Mouse (Mus musculus): ENCODE results near the gene Ddrgk1.
"Not testable (repeated sequence)": the region's sequence is repeated elsewhere in the genome, so short reads cannot be mapped to it uniquely, and the experiment has no call there.

Ddrgk1 gene

DNA sequence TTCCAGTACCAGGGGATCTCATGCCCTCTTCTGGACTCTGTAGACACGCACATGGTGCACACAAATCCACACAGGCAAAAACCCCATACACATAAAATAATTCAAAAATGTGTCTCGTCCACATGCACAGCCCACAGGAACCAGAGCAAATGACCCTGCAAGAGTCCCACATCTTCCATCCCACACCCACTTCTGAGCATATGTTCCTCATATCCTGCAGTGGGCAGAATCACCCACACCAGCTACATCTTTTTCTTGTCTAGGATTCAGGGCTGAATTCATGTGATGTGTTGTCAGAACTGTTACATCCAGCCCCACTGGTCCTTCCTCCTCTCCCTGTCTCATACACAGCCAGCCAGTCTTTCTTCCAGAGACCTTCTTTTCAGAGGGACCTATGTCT is 11.2 kb downstream of the Ddrgk1 start:
- no peak for DNase-seq (ENCODE audit: extremely low spot score)

DNA sequence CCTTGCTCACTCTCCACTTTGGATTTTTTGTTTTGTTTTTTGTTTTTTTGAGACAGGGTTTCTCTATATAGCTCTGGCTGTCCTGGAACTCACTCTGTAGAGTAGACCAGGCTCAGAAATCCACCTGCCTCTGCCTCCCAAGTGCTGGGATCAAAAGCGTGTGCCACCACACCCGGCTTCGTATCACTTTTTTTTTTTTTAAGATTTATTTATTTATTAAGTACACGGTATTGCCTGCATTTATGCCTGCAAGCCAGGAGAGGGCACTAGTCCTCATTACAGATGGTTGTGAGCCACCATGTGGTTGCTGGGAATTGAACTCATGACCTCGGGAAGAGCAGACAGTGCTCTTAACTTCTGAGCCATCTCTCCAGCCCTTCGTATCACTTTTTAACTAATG is 15.4 kb downstream of the Ddrgk1 start:
- DNase-seq (ENCODE audit: extremely low spot score), result not testable (repeated sequence)

DNA sequence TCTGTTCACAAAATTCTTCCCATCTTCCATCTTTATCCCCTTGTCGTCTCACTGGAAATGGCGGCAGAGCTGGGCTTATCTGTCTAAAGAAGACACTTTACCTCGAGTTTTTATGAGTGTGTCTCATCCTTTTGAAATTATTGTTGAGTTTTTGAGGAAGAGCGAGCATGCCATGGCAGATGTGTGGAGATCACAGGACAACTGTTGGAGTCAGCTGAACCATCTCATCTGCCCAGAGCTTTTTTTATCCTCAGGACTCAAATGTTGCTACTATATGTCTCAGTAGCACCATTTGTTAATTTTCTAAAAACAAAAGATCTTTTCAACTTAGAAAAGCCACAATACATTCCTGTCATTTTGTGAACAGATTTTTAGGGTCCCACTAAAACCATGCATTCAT is 19.3 kb downstream of the Ddrgk1 start:
- DNase-seq (ENCODE audit: extremely low spot score), result no peak

DNA sequence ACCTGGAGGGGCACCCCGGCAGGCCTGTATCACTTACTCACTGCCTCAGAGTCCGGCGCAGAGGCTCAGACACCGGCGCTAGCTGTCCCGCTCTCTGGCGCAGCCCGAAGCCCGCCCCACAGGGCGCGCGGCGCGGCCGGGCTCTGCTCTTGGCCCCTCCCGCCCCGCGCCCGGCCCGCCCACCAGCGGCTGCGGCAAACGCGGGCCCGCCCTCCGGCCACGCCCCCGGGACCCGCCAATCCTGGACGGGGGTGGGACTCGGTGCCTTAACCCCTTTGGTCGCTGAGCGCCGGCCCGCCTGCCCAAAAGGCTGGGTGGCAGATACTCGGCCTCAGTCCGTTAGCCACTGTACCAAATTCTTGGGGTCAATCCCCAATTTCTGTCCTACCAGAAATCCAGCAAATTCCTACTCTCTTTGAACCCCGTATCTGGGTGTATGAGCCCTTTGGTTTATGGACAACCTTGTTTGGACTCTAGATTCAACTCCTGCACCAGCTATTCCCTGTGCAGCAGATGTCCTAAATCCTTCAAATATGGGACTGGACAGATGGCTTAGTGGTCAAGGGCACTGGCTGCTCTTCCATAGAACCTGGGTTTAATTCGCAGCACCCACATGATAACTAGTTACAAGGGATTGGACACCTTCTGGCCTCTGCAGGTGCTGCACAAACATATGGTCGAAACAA is 21.6 kb downstream of the Ddrgk1 start, which contains the start of gene Lzts3:
Lzts3 (minus strand) TSS at position 120 of the 686 bp plus-strand sequence.
- peak; percentile 93 for DNase-seq (ENCODE audit: extremely low spot score)

DNA sequence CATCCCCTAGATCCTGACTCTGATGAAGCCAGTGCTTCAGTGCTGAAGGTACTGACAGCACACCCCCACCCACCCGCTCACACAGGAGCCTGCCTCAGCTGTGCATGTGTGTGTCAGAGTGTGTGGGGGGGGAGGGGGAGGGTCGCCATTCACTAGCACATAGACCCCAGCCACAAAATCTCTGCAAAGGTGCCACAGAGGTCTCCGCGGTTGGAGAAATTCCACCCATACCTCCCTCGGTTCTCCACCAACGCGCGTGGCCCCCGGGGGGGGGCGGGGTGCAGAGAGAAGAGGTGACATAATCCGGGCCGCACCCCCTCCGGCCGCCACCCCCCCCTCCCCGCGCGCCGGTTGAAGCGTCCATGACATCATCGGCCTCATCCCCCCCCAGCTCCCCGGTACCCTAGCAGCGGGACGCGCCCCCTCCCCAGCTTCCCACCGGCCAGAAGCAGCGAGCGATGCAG is 22.2 kb downstream of the Ddrgk1 start:
- no peak for DNase-seq (ENCODE audit: extremely low spot score)

DNA sequence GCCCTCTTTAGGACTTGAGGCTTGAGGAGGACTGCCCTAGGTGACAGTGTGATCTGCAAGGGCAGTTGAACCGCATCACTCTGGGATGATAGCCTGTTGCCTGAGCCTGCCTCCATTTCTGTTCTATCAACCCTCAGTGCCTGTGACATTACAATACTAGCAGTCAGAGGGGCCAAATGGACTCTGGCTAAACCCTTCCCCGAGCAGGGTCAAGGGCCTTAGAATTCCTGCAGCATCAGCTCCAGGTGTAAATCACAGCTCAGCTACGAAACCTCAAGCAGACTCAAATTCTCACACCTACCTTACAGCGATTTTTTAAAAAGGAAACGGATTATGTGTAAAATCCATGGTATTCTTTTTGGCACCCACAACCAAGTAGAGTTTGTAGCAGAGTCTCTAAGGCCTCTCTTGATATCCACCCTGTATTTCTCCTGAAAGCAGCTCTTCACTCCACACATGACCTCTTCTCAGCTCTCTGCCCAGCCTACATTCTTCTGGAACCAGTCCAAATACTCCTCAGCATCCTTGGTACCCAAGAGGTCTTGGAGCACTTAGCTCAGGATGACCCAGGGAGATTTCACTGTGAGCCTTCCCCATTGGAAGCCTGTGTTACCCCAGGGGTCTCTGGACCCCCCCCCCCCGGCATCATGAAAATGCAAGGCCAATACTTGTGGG is 23.0 kb downstream of the Ddrgk1 start:
- no peak for DNase-seq (ENCODE audit: extremely low spot score)

DNA sequence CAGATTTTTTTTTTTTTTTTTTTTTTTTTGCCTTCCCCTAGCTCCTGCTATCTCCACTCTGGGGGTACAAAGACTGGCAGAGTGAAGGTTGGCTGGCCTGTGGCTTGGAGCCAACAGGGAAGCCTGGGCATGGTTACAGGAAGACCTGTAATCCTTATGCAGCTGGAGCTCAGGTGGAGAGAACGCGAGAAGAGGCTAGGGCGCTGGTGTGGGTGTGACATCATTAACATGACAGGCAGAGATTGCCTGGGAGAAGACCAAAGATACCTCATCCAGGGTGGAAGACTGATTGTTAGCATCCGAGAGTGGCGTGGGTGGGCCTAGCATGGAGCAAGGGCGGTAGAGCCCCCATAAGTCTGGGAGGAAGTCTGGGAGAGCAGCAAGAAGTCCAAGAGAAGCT is 25.2 kb downstream of the Ddrgk1 start:
- DNase-seq (ENCODE audit: extremely low spot score), result no peak

DNA sequence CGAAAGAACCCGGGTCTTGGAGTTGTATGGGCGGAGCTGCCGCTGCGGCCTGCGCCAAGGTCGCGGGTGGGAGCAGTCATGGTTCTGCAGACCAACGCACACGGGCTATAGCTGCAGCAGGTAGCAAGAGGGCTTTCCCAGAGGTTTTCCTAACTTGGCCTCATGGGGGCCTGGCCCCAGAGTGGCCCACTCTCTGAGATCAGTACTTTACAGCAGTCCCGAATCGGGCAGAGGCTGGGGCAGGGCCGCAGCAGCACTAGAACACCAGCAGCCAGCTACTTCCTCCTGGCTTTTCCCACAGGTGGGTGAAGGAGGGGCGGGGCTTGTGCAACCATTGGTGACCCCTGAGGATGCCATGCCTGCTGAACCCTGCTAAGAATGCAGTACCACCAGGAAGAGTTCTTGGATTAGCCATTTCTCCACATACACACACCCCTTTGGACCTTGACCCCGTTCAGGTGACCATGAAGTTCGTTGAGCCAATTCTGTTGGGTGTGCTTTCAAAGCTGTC is 26.3 kb downstream of the Ddrgk1 start:
- no peak for DNase-seq (ENCODE audit: extremely low spot score)

DNA sequence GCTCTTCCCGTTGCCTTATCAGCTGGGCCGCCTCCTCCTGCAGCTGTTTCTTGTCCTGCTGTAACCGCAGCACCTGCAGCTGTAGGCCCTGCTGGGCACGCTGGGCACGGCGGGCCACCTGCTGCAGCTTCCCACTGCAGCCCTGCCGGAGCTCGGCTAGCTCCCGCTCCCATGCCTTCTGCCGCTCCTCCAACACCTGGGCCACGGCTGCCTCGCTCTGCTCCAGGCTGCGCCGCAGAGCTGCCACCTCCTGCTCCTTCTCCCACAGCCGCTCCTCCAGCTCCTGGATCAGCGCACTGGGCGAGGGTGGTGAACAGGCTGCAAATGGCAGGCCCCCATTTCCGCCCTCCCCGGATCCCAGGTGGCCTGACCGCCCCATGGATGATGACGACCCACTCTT is 28.6 kb downstream of the Ddrgk1 start:
- DNase-seq (ENCODE audit: extremely low spot score), result peak; percentile 19

DNA sequence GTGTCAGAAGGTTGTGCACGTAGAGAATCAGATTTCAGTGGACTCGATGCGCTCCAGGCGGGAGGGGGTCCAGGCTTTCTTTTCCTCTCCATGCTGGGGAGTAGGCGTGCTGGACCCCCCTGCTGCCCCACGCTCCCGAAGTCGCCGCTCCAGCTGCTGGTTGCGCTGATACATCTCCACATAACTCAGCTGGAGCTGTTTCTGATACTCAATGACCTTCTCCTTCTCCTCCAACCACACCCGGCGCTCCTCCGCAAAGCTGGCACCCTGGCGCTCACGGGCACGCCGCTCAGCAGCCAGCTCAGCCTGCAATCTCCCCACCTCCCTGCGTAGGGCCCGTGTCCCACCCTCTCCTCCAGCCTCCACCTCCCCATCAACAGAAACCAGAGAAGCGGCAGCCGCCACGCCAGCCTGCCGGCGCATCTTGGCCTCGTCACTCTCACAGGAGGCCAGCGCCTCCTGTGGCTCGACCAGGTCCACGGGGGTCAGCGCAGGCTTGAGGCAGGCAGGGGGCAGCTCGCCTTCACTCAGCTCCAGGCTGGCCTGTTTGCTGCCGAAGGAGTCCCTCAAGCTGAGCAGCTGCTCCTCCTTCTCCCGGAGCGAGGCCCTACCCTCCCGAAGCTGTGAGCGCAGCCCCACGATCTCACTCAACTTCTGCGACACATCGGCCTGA is 29.6 kb downstream of the Ddrgk1 start:
- peak; percentile 62 for DNase-seq (ENCODE audit: extremely low spot score)

DNA sequence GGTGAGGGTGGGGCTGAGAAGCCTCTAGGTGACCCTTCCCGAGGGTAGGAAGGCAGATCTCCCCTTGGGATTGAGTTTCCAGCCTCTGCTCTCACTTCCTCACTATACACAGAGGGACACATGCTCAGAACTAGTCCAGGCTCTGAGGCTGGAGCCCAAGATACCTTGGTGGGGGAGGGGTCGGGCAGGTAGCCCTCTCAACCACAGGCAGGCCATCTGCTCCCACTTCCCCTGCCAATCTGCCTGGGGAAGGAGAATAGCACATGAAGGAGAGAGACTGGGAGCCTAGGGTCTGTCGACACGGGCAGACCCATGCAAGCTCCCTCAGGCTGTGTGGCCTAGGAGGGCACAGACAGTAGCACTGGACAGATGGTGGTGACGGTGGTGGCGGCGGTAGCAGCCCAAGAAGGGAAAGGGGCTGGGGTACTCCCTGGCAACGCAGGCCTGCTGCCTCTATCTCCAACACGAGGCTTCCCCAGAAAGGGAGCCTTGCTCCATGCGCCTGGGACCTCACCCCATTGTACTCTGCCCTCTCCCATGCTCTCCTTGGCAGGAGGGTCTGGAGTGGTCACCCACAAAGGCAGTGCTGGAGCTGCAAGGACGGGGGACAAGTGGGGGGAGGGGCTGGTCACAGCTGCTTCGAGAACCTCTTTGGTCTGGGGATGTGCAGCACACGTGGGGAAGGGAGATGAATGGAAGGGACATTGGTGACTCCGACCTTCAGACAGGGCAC is 30.3 kb downstream of the Ddrgk1 start:
- peak; percentile 39 for DNase-seq (ENCODE audit: extremely low spot score)

DNA sequence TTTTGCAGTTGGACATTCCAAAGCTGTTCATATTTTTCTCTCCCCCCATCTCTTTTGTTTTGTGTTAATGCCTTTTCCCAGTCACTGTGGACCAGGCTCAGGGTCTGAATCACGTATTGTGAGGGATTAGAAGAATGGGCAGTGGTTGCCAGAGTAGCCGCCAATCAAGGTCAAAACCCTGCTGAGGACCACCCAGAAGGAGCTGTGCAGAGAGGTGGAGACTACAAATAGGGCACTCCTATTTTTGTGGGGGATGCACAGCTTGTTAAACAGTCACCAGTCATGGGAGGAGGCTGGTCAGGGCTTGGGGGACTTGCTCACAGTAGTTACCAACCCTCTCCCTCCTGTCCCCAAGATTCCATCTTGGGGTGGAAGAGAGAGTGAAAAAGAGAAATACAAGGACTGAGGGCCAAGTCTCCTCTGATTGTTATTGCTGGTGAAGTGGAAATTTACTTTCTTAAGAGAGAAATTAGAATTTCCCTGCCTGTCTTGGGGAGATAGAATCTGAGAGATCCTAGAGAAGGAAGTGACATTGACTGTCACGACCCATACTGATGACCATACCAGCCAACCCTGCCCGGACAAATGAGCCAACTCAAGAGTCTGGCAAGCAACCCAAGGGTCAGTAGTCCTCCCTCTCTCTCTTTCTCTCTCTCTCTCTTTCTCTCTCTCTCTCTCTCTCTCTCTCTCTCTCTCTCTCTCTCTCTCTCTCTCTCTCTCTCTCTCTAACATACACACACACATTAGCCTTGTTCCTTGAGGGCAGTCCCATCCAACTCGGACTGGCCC is 31.4 kb downstream of the Ddrgk1 start:
- DNase-seq (ENCODE audit: extremely low spot score), result no peak

DNA sequence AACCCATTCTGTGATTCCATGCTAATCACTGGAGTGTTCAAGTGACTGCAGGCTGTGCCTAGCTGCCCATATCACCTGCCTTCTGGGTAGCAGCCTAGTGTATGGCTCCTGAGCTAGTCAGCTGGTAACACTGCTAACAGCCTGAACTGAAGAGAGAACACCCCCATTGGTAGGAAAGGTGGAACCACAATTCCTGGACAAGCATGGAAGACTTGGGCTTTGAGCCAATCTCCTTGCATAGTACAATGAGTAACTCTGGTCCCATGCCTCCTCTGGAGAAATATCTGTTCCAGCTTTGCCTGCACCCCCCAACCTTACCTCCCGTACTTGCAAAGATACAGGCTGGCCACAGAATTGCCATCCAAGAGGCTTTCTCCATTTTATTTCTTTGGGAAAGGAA is 32.0 kb downstream of the Ddrgk1 start:
- no peak for DNase-seq (ENCODE audit: extremely low spot score)

DNA sequence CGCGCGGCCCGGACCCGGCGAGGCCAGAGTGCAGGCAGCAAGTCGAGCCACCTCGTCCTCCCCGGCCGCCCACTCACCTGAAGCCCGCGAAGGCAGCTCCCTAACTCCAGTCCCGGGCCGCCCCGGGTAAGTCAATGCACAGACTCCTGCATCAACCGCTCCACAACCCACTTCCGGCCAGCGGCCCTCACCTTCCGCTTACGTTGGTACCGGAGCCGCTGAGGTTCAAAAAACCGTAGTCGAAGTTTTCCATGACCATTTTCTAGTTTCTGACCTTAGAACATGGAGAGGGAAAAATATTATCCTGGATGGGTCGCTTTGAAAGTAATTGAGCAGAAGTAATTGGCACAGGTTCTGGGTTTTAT is 34.6 kb downstream of the Ddrgk1 start, which contains the start of the genes Fastkd5 and Ubox5:
Fastkd5 (minus strand) TSS at position 189 of the 365 bp plus-strand sequence.
Ubox5 (minus strand) TSS at position 200 of the 365 bp plus-strand sequence.
- DNase-seq (ENCODE audit: extremely low spot score), result peak; percentile 89

DNA sequence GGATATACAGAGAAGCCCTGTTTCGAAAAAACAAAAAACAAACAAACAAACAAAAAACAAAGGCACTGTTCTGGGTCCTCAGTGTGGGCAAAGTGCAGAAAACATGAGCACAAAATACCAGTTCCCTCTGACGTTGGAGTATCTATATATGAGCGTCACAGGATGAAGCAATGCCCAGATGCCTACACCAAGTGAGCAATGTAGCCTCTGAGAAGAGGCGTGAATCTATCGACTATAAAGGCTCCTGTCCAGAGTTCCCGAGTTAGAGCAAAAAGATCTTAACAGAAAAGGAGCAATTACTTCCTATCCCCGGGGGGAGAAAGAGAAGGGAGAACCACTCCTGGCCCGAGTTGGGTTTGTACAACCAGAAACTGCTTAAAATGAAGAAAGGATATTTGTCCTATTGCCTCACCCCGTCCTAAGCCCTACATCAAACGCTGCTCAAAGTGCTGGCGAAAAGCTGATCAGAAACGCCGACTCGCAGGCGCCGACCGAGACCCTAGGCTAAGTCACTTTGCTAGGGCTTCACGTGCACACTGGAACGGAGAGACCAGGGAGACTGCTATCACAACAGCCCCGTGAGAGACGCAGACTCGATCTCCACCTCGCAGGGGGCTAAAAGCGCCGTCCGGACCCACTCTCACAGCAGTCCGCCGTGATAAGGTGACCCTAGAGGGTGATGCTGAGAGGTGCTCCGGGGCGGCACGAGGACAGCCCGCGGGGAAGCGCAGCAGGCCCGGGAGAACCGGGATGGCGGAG is 35.2 kb downstream of the Ddrgk1 start:
- no peak for DNase-seq (ENCODE audit: extremely low spot score)

DNA sequence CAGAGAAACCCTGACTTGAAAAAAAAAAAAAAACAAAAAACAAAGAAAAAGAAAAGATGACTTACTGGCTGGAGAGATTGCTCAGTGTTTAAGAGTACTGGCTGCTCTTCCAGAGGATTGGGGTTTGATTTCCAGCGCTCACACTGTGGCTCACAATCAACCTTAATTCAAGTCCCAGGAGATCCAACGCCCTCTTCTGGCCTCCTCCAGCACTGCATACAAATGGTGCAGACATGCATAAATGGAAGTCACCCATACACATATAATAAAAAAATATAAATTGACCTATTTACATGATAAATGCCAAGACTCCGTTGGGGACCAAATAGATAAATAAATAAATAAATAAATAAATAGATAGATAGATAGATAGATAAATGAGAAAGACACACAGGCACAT is 36.0 kb downstream of the Ddrgk1 start:
- DNase-seq (ENCODE audit: extremely low spot score), result no peak

DNA sequence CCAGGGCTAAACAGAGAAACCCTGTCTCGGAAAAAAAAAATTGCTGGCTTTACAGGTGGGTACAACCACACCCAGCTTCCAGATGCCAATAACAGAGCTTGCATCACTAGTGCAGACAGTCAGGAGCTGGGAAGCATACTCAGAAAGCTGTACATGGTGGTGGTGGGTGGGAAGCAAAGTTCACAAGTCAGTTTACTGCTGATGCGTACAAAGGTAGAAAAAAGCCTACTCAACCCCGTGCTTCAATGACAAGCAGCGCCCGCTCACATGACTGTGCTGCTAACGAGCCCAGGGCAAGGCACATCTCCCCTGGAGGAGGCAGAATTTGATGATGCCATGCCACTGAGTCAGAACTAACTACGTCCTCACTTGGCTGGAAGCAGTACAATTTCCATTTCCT is 45.5 kb downstream of the Ddrgk1 start:
- DNase-seq (ENCODE audit: extremely low spot score), result no peak

DNA sequence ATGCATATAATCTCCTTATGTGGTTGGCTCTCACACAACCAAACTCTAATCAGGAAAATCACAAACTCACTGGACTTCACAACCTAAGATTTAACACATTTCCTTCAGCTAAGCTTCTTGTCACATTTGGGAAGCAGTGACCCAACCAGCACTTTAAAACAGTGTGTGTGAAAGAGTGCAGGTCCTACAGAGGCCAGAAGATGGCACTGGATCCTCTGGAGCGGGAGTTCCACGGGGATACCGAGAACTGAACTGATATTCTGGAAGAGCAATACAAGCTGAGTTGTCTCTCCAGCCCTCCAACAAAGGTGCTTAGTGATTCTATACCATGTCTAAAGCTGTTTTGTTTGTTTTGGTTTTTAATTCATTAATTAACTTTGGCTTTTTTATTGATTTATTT is 51.4 kb downstream of the Ddrgk1 start:
- no peak for DNase-seq (ENCODE audit: extremely low spot score)
